Mouse (Mus musculus) adrenal gland, adult 2 months (tissue): Measurements from ENCODE around the gene Col4a2. TPM values are rescaled to one million over a fixed set of nuclear protein-coding genes. Genes with fewer than 3 reads are reported as not detected.

Experiments used
- DNase-seq: peaks from one replicate; pipeline ENCODE4 v3.0.0; 2021
- polyA plus RNA-seq: library from polyadenylated mRNA; depleted of rRNA; stranded (reverse); fragments of >200 nt; gene quantifications from 2 replicates; pipeline ENCODE4 v1.2.3, GENCODE M21; 2012
- total RNA-seq, 2 experiments: library from RNA; stranded (reverse); gene quantifications; 2 replicates each; pipeline ENCODE4 v1.2.3; 2021

Gene Col4a2
- total and polyA plus RNA-seq, 3 experiments, result 115 to 193 (median 127) TPM

GRCm38 (mm10) chr8:11382933-11383332 is 70.3 kb downstream of the Col4a2 start:
- no peak for DNase-seq

- DNase-seq, result no peak
These were observed 70.8 kb downstream of the Col4a2 start for GRCm38 (mm10) chr8:11383379-11383778.

- peak; percentile 60 for DNase-seq
These were observed 72.2 kb downstream of the Col4a2 start for GRCm38 (mm10) chr8:11384841-11385240.

- no peak for DNase-seq
These were observed 72.8 kb downstream of the Col4a2 start for GRCm38 (mm10) chr8:11385272-11385905.

- DNase-seq, result no peak
These were observed 74.7 kb downstream of the Col4a2 start for GRCm38 (mm10) chr8:11387282-11387681.

GRCm38 (mm10) chr8:11389275-11390050 is 76.9 kb downstream of the Col4a2 start:
- no peak for DNase-seq

- DNase-seq, result peak; percentile 86
These were observed 80.1 kb downstream of the Col4a2 start for GRCm38 (mm10) chr8:11392739-11393138.

GRCm38 (mm10) chr8:11393161-11393560 is 80.6 kb downstream of the Col4a2 start:
- peak; percentile 42 for DNase-seq

- DNase-seq, result no peak
These were observed 81.0 kb downstream of the Col4a2 start for GRCm38 (mm10) chr8:11393607-11394006.

- DNase-seq, result peak; percentile 42
These were observed 82.2 kb downstream of the Col4a2 start for GRCm38 (mm10) chr8:11394773-11395172.

- DNase-seq, result no peak
These were observed 83.0 kb downstream of the Col4a2 start for GRCm38 (mm10) chr8:11395601-11396000.

- DNase-seq, result no peak
These were observed 83.5 kb downstream of the Col4a2 start for GRCm38 (mm10) chr8:11396111-11396510.

- DNase-seq, result no peak
These were observed 84.5 kb downstream of the Col4a2 start for GRCm38 (mm10) chr8:11397126-11397525.

GRCm38 (mm10) chr8:11399706-11400105 is 87.1 kb downstream of the Col4a2 start:
- DNase-seq, result no peak

GRCm38 (mm10) chr8:11400244-11400643 is 87.6 kb downstream of the Col4a2 start:
- peak; percentile 44 for DNase-seq

- no peak for DNase-seq
These were observed 88.6 kb downstream of the Col4a2 start for GRCm38 (mm10) chr8:11401183-11401582.

- no peak for DNase-seq
These were observed 89.6 kb downstream of the Col4a2 start for GRCm38 (mm10) chr8:11402220-11402619.

- DNase-seq, result no peak
These were observed 91.2 kb downstream of the Col4a2 start for GRCm38 (mm10) chr8:11403813-11404212.

GRCm38 (mm10) chr8:11404614-11405013 is 92.0 kb downstream of the Col4a2 start:
- DNase-seq, result no peak

GRCm38 (mm10) chr8:11405722-11406481 is 93.3 kb downstream of the Col4a2 start:
- DNase-seq, result peak; percentile 72

GRCm38 (mm10) chr8:11411504-11412124 is 99.0 kb downstream of the Col4a2 start:
- no peak for DNase-seq

GRCm38 (mm10) chr8:11412450-11412849 is 99.8 kb downstream of the Col4a2 start:
- DNase-seq, result no peak
